Mouse (Mus musculus) forebrain, postnatal 0 days (tissue): Measurements from ENCODE around the gene Egfl8. TPM values are rescaled to one million over a fixed set of nuclear protein-coding genes. Genes with fewer than 3 reads are reported as not detected.

ENCODE experiments used
- ATAC-seq: fragments of 200-750 bp; cut with Nextera tagmentation; 2 replicates; pipeline ENCODE4 v1.8.0; 2017; ENCODE audit warnings: mild to moderate bottlenecking, moderate library complexity
- DNase-seq: peaks from one replicate; pipeline ENCODE4 v3.0.0-alpha.2; 2015
- H3K27ac ChIP-seq: fragments of 300-500 bp; sonication (generic); 2 replicates; pipeline ENCODE4 v1.5.1; 2014; ENCODE audit warnings: low read depth, mild to moderate bottlenecking, antibody characterized with exemption, low read length, moderate library complexity, mixed read lengths
- H3K27me3 ChIP-seq: fragments of 300-500 bp; sonication (generic); 2 replicates; pipeline ENCODE4 v1.6.1; 2014; ENCODE audit warnings: mild to moderate bottlenecking, low read length, mixed read lengths; ENCODE audit not compliant: insufficient read depth
- H3K36me3 ChIP-seq: fragments of 300-500 bp; sonication (generic); 2 replicates; pipeline ENCODE4 v1.6.1; 2014; ENCODE audit warnings: mild to moderate bottlenecking, moderate library complexity; ENCODE audit not compliant: insufficient read depth
- H3K4me1 ChIP-seq: fragments of 300-500 bp; sonication (generic); 2 replicates; pipeline ENCODE4 v1.6.1; 2014; ENCODE audit warnings: antibody characterized with exemption; ENCODE audit not compliant: insufficient read depth
- H3K4me2 ChIP-seq: fragments of 300-500 bp; sonication (generic); 2 replicates; pipeline ENCODE4 v1.6.1; 2014; ENCODE audit warnings: low read depth, mild to moderate bottlenecking, moderate library complexity
- H3K4me3 ChIP-seq: fragments of 300-500 bp; sonication (generic); 2 replicates; pipeline ENCODE4 v1.5.1; 2014; ENCODE audit warnings: low read depth, low read length, mixed read lengths
- H3K9ac ChIP-seq: fragments of 300-500 bp; sonication (generic); 2 replicates; pipeline ENCODE4 v1.6.1; 2014; ENCODE audit warnings: mild to moderate bottlenecking
- H3K9me3 ChIP-seq: fragments of 300-500 bp; sonication (generic); 2 replicates; pipeline ENCODE4 v1.6.1; 2016; ENCODE audit warnings: low read length
- CTCF ChIP-seq: sonication (generic); IDR thresholded peaks from 2 replicates; pipeline ENCODE4 v1.5.1; 2016; ENCODE audit warnings: antibody characterized with exemption, control low read depth, low read depth
- whole genome bisulfite sequencing: fragments of 180-500 bp; shearing (Covaris S2); extraction: QIAGEN DNeasy Blood & Tissue Kit; methylation state at CpG from one replicate; pipeline ENCODE4 v1.1.7; 2014; 5-methylcytosine and 5-hydroxymethylcytosine counted together
- polyA plus RNA-seq: library from polyadenylated mRNA; unstranded; fragments of >200 nt; fragmentation: Nextera tagmentation; extraction: Ambion mirVana; gene quantifications from 2 replicates; pipeline ENCODE4 v1.2.1, GENCODE M21; 2015
- total RNA-seq: library from RNA; depleted of rRNA; stranded (reverse); fragments of >200 nt; gene quantifications from 2 replicates; pipeline ENCODE4 v1.2.3, GENCODE M21; 2014

Egfl8 gene
- total and polyA plus RNA-seq, 2 experiments from 2014 or later = 3.2 to 3.8 TPM

DNA sequence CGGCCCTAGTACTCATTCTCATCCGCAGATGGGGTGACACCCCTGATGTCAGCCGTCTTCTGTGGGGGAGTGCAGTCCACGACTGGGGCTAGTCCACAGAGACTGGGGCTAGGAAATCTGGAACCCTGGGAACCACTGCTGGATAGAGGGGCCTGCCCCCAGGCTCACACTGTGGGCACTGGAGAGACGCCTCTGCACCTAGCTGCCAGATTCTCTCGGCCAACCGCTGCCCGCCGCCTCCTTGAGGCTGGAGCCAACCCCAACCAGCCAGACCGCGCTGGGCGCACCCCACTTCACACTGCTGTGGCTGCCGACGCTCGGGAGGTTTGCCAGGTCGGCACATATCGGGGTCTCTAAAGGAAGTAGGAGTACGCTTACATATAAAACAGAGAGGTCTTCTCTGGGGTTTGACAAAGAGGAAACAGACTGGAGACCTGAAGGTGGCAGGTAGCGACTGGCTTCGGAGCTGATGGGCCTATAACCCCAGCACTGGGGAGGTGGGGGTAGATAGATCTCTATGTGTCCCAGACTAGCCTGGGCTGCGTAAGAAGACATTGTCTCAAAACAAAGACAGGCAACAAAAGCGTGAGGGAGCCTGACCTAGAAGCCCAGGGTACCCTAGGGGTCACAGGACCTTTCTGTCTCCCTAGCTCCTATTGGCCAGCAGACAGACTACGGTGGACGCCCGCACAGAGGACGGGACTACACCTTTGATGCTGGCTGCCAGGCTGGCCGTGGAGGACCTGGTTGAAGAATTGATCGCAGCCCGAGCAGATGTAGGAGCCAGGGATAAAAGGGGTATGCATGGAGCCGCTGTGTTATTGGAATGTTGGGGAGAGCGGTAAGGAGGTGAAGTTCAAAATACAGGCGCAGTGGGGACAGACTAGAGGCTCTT, 29.6 kb downstream of the Egfl8 start:
- Histone ChIP-seq H3K4me1 (peaks cover 20% of the 10 kb centered on the region), H3K27me3 (no peaks in the 10 kb centered on the region), H3K4me2 (peak overlapping the region; percentile 98), H3K4me3 (peak overlapping the region; percentile 69), H3K9me3 (no peaks in the 10 kb centered on the region), H3K27ac (peak overlapping the region; percentile 99), H3K9ac (peak overlapping the region; percentile 87), H3K36me3 (no peaks in the 10 kb centered on the region)
- no peak; the same call in 1 of the 2 replicates for ATAC-seq
- 12% methylated on average over 32 of the region's 32 CpGs for WGBS
- peak; percentile 60 for DNase-seq
- TF ChIP-seq CTCF = no peak

DNA sequence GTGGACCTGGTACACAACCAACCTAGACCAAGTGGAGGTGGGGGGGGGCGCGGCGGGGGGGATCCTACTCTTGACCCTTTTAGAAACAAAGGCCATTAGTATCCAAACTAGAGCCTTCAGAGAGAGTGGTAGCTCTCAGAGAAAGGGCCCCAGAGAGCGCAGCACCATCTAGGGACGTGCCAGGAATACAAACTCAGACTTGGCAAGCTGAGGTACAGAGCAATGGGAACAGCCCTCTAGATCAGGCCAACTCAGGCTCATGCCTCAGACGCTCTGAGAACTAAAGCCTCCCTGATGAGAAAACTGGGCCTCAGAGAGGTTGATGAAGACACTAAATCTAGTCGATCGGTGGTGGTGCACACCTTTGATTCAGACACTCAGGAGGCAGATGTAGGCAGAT, 30.6 kb downstream of the Egfl8 start:
- Histone ChIP-seq H3K4me3 (no peak overlapping the region), H3K4me2 (no peak overlapping the region), H3K27ac (no peak overlapping the region), H3K9ac (no peak overlapping the region), H3K27me3 (no peaks in the 10 kb centered on the region), H3K36me3 (no peaks in the 10 kb centered on the region), H3K4me1 (peaks cover 17% of the 10 kb centered on the region), H3K9me3 (no peaks in the 10 kb centered on the region)
- no peak for DNase-seq
- ATAC-seq = no peak
- 85% methylated on average over 8 of the region's 8 CpGs for WGBS
- TF ChIP-seq CTCF = no peak

DNA sequence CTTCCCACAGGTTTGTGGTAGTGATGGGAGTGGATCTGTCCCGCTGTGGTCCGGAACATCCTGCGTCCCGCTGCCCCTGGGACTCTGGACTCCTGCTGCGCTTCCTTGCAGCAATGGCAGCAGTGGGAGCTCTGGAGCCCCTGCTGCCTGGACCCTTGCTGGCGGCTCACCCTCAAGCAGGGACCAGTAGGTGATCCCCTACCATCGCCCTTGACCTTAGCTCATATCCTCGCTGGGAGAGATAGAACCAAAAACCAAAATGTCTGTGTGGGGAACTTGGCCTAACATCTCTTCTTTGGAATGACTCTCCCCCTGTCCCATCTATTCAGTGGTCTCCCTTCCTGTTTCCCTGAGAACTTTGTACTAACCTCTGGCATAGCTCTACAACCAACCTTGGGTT, 32.0 kb downstream of the Egfl8 start:
- ATAC-seq = no peak
- no peak overlapping the region for H3K27ac ChIP-seq
- H3K9ac ChIP-seq = no peak overlapping the region
- H3K4me2 ChIP-seq = no peak overlapping the region
- no peaks in the 10 kb centered on the region for H3K27me3 ChIP-seq
- peaks cover 17% of the 10 kb centered on the region for H3K4me1 ChIP-seq
- H3K9me3 ChIP-seq = no peaks in the 10 kb centered on the region
- 94% methylated on average over 8 of the region's 8 CpGs for WGBS
- TF ChIP-seq CTCF = no peak
- H3K36me3 ChIP-seq = no peaks in the 10 kb centered on the region
- DNase-seq = no peak
- H3K4me3 ChIP-seq = no peak overlapping the region

DNA sequence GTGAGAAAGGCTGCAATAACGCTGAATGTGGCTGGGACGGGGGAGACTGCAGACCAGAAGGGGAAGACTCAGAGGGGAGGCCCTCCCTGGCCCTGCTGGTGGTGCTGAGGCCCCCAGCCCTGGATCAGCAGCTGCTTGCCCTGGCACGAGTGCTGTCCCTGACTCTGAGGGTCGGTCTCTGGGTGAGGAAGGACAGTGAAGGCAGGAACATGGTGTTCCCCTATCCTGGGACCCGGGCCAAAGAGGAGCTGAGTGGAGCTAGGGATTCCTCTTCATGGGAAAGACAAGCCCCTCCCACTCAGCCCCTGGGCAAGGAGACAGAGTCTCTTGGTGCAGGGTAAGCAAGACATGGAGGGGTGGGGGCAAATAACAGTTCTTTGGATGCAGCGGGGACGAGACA, 32.4 kb downstream of the Egfl8 start:
- 51% methylated on average over 7 of the region's 7 CpGs for WGBS
- no peak for DNase-seq
- Histone ChIP-seq H3K27me3 (no peaks in the 10 kb centered on the region), H3K4me1 (peaks cover 16% of the 10 kb centered on the region), H3K4me2 (no peak overlapping the region), H3K36me3 (no peaks in the 10 kb centered on the region), H3K27ac (no peak overlapping the region), H3K4me3 (no peak overlapping the region), H3K9ac (no peak overlapping the region), H3K9me3 (no peaks in the 10 kb centered on the region)
- no peak for ATAC-seq
- no peak for TF ChIP-seq CTCF

DNA sequence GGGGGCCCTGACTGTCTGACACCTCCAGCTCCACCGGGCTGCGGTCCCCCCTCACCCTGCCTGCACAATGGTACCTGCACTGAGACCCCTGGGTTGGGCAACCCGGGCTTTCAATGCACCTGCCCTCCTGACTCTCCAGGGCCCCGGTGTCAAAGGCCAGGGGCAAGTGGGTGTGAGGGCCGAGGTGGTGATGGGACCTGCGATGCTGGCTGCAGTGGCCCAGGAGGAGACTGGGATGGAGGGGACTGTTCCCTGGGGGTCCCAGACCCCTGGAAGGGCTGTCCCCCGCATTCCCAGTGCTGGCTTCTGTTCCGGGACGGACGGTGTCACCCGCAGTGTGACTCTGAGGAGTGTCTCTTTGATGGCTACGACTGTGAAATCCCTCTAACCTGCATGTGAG, 33.2 kb downstream of the Egfl8 start:
- 91% methylated on average over 12 of the region's 12 CpGs for WGBS
- H3K9ac ChIP-seq = no peak overlapping the region

DNA sequence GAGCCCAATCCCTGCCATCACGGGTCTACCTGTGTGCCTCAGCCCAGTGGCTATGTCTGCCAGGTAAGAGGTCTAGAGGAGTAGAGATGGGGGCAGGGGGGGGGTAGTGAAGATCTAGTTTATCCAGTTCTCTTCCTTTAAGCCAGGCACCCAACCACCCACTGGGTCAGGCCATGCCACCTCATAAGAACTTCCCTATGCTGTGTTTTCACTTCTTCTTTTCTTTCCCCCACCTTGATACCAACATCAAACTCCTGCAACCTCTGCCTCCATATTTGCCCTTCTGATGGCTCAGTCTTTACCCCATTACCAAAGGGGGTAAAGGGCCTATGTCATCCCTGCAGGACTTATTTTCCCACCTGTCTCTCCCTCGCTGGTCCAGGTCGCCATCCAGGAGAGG, 37.7 kb downstream of the Egfl8 start:
- Histone ChIP-seq H3K27me3 (no peaks in the 10 kb centered on the region), H3K4me2 (no peak overlapping the region), H3K9ac (no peak overlapping the region), H3K27ac (no peak overlapping the region), H3K4me3 (no peak overlapping the region), H3K9me3 (no peaks in the 10 kb centered on the region), H3K4me1 (no peaks in the 10 kb centered on the region), H3K36me3 (no peaks in the 10 kb centered on the region)
- no peak for ATAC-seq
- no peak for DNase-seq
- no peak for TF ChIP-seq CTCF
- WGBS = 83% methylated on average over 3 of the region's 3 CpGs

More for the DNA sequence above, 33.2 kb downstream of the Egfl8 start:
- H3K4me3 ChIP-seq = no peak overlapping the region
- peaks cover 9% of the 10 kb centered on the region for H3K4me1 ChIP-seq
- TF ChIP-seq CTCF = no peak
- H3K36me3 ChIP-seq = no peaks in the 10 kb centered on the region
- no peak overlapping the region for H3K4me2 ChIP-seq
- DNase-seq (no peak), ATAC-seq (no peak)
- no peaks in the 10 kb centered on the region for H3K27me3 ChIP-seq
- no peak overlapping the region for H3K27ac ChIP-seq
- no peaks in the 10 kb centered on the region for H3K9me3 ChIP-seq

DNA sequence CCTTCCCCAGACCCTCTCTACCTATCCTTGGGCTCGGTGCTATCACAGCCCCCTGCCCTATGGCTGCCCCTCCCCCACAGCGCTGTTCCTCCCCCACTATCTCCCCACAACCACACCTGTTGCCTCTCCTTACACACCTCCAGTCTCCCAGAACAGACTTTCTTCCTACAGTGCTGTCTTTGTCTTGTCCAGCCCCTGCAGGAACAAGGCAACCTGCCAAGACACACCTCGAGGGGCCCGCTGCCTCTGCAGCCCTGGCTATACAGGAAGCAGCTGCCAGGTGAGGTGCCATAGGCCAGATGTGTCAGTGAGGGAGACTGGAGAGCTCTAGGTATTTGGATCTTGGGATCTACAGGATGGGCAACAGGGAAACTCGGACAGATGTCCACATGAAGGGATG, 39.2 kb downstream of the Egfl8 start:
- WGBS = 67% methylated on average over 5 of the region's 5 CpGs
- H3K36me3 ChIP-seq = no peaks in the 10 kb centered on the region
- no peaks in the 10 kb centered on the region for H3K9me3 ChIP-seq
- H3K27ac ChIP-seq = no peak overlapping the region
- ATAC-seq (no peak), DNase-seq (no peak)
- TF ChIP-seq CTCF = no peak
- H3K4me1 ChIP-seq = no peaks in the 10 kb centered on the region
- H3K4me3 ChIP-seq = no peak overlapping the region
- H3K27me3 ChIP-seq = no peaks in the 10 kb centered on the region
- no peak overlapping the region for H3K9ac ChIP-seq
- no peak overlapping the region for H3K4me2 ChIP-seq
